Mouse (Mus musculus) activated CD4-positive, CD25-positive, alpha-beta regulatory T cell (primary cell): ENCODE measurements around the gene Fkbpl. TPM values are rescaled to one million over a fixed set of nuclear protein-coding genes. Genes with fewer than 3 reads are reported as not detected.

Experiments
- polyA plus RNA-seq, 2 experiments: library from polyadenylated mRNA; unstranded; fragments of 100-300 nt; shearing (Covaris generic); gene quantifications; one replicate each; pipeline ENCODE4 v1.2.1; 2017

Fkbpl gene
- polyA plus RNA-seq = 1 to 10 TPM; 3.3 to 6.0 TPM

GRCm38 (mm10) chr17:34644608-34645007 is at the start of gene Fkbpl:
Fkbpl (plus strand) TSS chr17:34644764.

GRCm38 (mm10) chr17:34597566-34598095 is 46.9 kb upstream of the Fkbpl start, which contains the start of gene Ager:
Ager (plus strand) TSS chr17:34597862.

DNA sequence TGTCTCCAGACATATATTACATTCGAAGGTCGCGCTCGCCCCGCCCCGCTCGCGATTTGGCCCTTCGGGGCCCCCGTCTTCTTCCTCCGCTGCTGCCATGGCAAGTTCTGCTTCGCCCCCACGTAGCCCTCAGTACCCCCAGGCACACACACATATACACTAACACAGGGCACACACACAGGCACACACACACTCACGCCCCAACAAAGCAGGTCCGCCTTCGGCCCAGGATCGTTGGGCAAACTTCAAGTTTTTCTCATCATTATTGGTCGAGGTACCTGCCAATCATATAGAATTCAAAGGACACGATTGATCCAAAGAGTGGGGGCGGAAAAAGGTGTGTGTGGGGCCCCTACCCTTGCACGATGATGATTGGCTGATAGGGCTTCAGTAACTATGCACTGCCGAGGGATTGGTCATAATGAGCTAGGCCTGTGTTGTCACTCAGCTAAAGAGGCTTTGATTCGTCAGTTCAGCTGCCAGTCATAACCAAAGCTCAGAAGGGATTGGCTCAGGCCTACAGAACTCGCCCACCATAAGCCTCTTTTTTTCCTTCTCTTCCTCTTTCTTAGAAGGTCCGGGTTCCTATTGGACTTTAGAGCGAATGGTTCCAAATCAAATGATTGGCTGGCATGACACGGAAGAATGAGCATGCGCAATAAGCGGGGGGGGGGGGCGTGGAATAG is 41.0 kb upstream of the Fkbpl start, which contains the start of gene Rnf5:
Gene Rnf5, minus strand, starts transcription at position 316 of the 686 bp plus-strand sequence.

GRCm38 (mm10) chr17:34604061-34604508 is 40.5 kb upstream of the Fkbpl start, which contains the start of gene Agpat1:
Agpat1 (plus strand) TSS chr17:34604262.

GRCm38 (mm10) chr17:34615871-34616270 is 28.7 kb upstream of the Fkbpl start, which contains the start of gene Egfl8:
Egfl8 (minus strand) TSS chr17:34615971.

DNA sequence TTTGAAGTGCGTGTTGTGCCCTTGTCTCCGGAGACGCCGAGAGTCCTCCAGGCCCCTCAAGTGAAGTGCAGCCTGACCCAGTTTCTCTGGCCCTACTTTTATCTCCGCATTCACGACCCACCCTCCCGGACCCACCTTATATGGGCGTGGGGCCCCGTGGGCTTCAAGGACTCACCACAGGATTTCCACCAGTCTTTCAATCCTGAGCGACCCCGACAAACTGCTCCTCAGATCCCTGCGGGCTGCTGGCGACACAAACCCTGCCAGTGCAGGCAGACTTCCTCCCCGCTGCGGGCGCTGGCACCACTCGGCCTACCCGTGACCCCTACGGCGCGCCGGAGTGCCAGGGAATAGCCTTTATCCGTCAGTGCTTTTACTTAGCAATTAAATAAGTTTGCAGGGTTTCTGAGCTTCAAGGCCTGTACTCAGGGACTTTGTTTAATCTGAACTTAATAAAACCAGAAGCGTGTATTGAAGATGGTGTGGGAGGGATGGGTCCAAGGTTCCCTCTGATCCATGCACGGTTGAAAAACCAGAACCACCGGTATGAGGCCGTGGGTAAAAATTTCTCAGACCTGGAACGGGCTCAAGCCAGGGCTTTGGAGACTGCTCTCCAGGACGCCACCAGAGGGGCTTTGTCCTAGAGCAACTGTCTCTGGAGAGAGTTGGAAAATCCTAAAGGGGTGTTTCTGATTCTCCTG is 16.5 kb upstream of the Fkbpl start, which contains the start of gene Ppt2:
Gene Ppt2, minus strand, starts transcription at position 568 of the 701 bp plus-strand sequence.

DNA sequence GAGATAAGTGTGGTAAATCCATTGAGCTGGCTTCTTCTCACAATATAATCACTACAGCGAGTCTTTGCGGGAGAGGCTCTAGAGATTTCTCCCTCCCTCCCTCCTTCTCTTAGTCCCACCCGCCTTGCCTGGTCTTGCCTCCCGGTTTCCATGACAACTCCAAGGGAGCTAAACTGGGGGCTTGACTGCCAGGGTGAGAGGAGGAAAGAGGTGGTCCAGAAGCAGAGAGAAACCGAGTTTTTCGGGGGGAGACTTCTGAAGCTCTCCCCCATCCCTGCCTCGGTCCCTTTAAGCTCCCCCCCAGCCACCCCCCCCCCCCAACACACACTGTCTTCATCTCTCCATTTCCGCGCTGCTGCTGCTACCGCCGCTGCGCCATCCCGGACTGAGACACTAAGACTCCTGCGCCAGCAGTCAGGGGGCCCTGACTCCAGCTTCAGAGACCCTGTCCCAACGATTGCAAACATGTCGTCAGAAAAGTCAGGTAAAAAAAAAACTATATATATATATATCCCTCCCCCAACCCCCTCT is 15.3 kb upstream of the Fkbpl start, which contains the start of gene Prrt1:
Gene Prrt1, plus strand, starts transcription at position 313 of the 531 bp plus-strand sequence.

DNA sequence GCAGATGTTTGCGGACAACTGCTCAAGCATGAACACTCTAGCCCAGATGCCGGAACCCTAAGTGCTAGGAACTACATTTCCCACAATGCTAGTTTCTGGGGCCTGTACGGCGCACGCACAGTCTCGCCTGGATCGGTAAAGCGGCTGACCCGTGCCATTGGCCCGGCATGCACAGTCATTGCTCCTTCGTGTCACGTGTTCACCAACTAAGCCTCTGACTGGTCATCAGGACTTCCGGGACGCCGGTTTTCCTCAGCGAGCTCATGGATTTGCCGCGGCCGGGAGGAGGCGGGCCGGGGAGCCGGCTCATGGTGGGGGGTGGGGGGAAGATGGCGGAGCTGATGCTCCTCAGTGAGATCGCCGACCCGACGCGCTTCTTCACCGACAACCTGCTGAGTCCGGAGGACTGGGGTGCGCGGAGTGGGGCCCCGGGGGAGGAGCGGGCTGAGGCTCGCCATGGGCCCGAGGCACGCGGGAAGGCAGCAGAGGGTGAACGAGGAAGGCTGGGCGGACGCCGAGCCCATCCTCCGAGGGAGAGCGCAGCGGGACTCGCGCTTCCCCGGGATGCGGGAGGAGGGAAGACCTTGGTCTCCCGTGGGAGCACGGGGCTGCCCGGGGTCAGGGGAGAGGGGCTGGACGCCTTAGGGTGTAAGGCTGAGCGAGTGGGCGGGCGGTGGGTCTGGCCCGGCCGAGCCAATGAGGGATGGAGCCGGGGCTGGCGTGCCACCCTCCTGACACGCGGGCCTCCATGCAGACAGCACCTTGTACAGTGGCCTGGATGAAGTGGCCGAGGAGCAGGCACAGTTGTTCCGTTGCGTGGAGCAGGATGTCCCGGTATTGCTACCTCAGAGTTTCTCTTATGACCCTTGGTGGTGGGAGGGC is 2.6 kb downstream of the Fkbpl start, which contains the start of gene Atf6b:
Gene Atf6b, plus strand, starts transcription at position 241 of the 882 bp plus-strand sequence.

GRCm38 (mm10) chr17:34670235-34670634 is 25.7 kb downstream of the Fkbpl start, which contains the start of gene Tnxb:
Tnxb (plus strand) TSS chr17:34670535.

Other genes starting within 250 kb of the Fkbpl start
- gene BC051142, start 245.9 kb upstream of the Fkbpl start, polyA plus RNA-seq = under 1 TPM in 1 of 2 experiments, not detected in 1; 0.29 TPM
- gene Btnl4, start 167.4 kb upstream of the Fkbpl start, polyA plus RNA-seq = under 1 TPM; 0.52 to 0.63 TPM
- 1 to 10 TPM in 1 of 2 experiments, not detected in 1; 1.0 TPM for gene Btnl6, start 127.4 kb upstream of the Fkbpl start, polyA plus RNA-seq
- gene Notch4, start 80.5 kb upstream of the Fkbpl start, polyA plus RNA-seq = 1 to 10 TPM in 1 of 2 experiments, under 1 TPM in 1; 0.19 to 1.1 TPM
- 100 to 1,000 TPM; 254 to 344 TPM for gene Gpsm3, start 55.0 kb upstream of the Fkbpl start, polyA plus RNA-seq
- 10 to 100 TPM; 16.3 to 23.4 TPM for gene Pbx2, start 53.5 kb upstream of the Fkbpl start, polyA plus RNA-seq
- 1 to 10 TPM; 1.6 to 2.9 TPM for gene Ager, start 46.9 kb upstream of the Fkbpl start, polyA plus RNA-seq
- 10 to 100 TPM; 80.3 to 84.2 TPM for gene Rnf5, start 41.1 kb upstream of the Fkbpl start, polyA plus RNA-seq
- 10 to 100 TPM; 17.4 to 28.1 TPM for gene Agpat1, start 40.5 kb upstream of the Fkbpl start, polyA plus RNA-seq
- gene Egfl8, start 28.8 kb upstream of the Fkbpl start, polyA plus RNA-seq = 1 to 10 TPM in 1 of 2 experiments, under 1 TPM in 1; 0.29 to 2.0 TPM
- gene Ppt2, start 16.3 kb upstream of the Fkbpl start, polyA plus RNA-seq = 10 to 100 TPM; 16.0 to 19.4 TPM
- gene Prrt1, start 15.2 kb upstream of the Fkbpl start, polyA plus RNA-seq = 1 to 10 TPM; 1.4 to 1.6 TPM
- 10 to 100 TPM; 46.6 to 60.7 TPM for gene Atf6b, start 2.4 kb downstream of the Fkbpl start, polyA plus RNA-seq
- under 1 TPM in 1 of 2 experiments, not detected in 1; 0.07 TPM for gene Tnxb, start 25.8 kb downstream of the Fkbpl start, polyA plus RNA-seq
- 1 to 10 TPM in 1 of 2 experiments, not detected in 1; 3.0 TPM for gene C4b, start 99.1 kb downstream of the Fkbpl start, polyA plus RNA-seq
- not detected for gene Cyp21a1, start 159.8 kb downstream of the Fkbpl start, polyA plus RNA-seq
- 10 to 100 TPM; 37.4 to 47.4 TPM for gene Stk19, start 192.2 kb downstream of the Fkbpl start, polyA plus RNA-seq
- gene Dxo, start 192.3 kb downstream of the Fkbpl start, polyA plus RNA-seq = 10 to 100 TPM; 47.0 to 49.6 TPM
- 100 to 1,000 TPM in 1 of 2 experiments, 10 to 100 TPM in 1; 81.8 to 107 TPM for gene Skiv2l, start 205.4 kb downstream of the Fkbpl start, polyA plus RNA-seq
- gene Nelfe, start 205.6 kb downstream of the Fkbpl start, polyA plus RNA-seq = 10 to 100 TPM; 37.9 to 46.0 TPM
- 1 to 10 TPM; 1.8 to 8.9 TPM for gene Cfb, start 217.8 kb downstream of the Fkbpl start, polyA plus RNA-seq
- under 1 TPM; 0.16 to 0.74 TPM for gene Zbtb12, start 234.7 kb downstream of the Fkbpl start, polyA plus RNA-seq
- gene Gm20547, start 237.3 kb downstream of the Fkbpl start, polyA plus RNA-seq = not detected